Mouse (Mus musculus) testis, adult 2 months (tissue): ENCODE measurements around the gene Maml2.

Source experiments
- CTCF ChIP-seq: fragments of 200-500 bp; IDR thresholded peaks from 2 replicates; pipeline ENCODE4 v1.5.1; 2012; ENCODE audit warnings: low read depth, mild to moderate bottlenecking, inconsistent platforms, low read length, moderate library complexity; ENCODE audit not compliant: control insufficient read depth, insufficient read depth, insufficient replicate concordance
- POLR2A ChIP-seq: fragments of 200-500 bp; IDR thresholded peaks from 2 replicates; pipeline ENCODE4 v1.6.1; 2012; ENCODE audit warnings: low read depth, mild to moderate bottlenecking, inconsistent platforms, low read length, moderate library complexity; ENCODE audit not compliant: control insufficient read depth

- TF ChIP-seq CTCF, result no peak
- TF ChIP-seq POLR2A, result no peak
Measured at GRCm38 (mm10) chr9:13608532-13609071, 310.8 kb downstream of the Maml2 start.
